Mouse (Mus musculus) embryo, embryonic 11.5 days (tissue): ENCODE data around the gene Kalrn.
A peak's percentile ranks its signal among the peaks of the same experiment; 100 is the strongest.

ENCODE experiments used
- DNase-seq: peaks from one replicate; pipeline ENCODE4 v3.0.0-alpha.2; 2012; ENCODE audit warnings: low read depth, low spot score

The Kalrn gene

GRCm38 (mm10) chr16:34352747-34353146 is 220.6 kb downstream of the Kalrn start:
- no peak for DNase-seq

DNA sequence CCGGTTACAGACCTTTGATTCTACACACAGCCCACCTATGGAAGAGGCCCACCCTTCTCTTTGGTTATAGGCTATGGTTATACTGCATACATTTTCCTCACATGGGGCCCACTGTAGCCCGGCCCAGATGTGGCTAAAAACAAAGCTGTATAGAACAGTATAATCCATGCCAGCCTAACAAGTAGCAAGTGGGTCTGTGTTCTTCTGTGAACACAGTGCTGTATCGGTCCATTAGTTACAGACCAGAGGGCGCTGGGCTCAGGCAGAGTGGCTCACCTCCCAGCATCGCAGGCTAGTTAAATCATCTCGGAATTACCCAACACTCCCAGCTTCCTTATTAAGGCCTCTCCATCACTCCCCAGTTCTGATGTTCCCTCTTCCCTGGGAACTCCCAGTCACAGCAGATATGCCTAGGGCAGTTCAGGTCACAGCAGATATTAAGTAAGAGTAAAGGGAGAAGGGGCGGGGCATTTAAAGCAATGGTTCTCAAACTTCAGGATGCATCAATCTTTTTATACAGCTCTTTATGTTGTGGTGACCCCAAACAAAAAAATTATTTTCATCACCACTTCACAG is 221.7 kb downstream of the Kalrn start:
- no peak for DNase-seq

GRCm38 (mm10) chr16:34347574-34347973 is 225.8 kb downstream of the Kalrn start:
- no peak for DNase-seq

- DNase-seq, result no peak
Observed at GRCm38 (mm10) chr16:34344895-34345876, 228.1 kb downstream of the Kalrn start.

GRCm38 (mm10) chr16:34343968-34344367 is 229.4 kb downstream of the Kalrn start:
- no peak for DNase-seq

DNA sequence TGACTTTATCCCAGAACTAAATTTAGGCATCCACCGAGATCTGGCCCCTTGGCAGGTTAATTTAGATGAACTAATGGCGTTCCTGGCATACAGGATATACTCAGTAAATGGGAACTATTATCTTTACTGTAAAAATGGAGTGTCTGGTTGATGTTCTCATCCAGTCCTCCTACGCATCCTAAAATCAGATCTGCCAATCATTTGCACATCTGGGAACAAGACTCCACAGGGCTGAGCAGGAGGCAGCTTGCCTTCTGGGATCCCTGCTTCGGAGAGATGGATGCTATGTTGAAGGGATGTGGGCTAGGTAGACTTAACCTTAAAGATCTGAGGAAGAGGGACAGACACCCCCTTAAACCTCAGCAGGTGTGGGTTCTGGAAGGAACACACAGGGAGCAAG is 230.2 kb downstream of the Kalrn start:
- no peak for DNase-seq

DNA sequence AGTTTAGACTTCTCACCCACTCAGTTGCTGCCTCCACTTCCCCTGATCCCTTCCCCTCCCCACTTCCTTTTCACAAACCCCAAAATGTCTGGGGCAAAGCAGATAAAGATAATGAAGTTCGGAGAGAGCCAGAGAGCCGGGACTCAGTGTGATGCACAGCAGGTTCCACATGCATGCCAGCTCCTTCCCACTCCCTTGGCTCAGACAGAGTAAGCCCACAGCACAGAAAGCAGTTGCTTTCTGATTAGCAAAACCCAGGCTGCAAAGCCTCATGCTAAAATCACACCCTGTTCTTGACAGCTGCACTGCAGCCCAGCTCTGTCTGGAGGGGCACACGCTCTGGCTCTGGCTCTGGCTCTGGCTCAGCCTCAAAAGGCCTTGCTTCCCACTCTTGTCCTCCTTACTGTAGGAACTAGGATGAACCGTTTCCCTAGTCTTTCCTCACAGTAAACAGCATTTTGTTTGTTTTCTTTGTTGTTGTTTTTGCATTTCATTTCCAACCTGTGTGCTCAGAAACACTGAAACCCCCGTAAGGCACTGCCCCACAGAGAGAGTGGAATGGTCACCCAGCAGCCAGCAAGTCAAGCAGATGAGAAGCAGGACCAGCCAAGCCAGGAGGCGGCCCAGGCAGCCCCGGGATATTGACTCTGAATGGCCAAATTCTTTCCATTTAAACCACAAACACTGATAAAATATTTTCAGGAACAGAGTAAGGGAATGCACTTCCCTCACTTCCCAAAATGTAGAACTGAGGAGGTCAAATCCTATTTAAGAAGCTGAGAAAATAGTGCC is 230.8 kb downstream of the Kalrn start:
- DNase-seq, result no peak

DNA sequence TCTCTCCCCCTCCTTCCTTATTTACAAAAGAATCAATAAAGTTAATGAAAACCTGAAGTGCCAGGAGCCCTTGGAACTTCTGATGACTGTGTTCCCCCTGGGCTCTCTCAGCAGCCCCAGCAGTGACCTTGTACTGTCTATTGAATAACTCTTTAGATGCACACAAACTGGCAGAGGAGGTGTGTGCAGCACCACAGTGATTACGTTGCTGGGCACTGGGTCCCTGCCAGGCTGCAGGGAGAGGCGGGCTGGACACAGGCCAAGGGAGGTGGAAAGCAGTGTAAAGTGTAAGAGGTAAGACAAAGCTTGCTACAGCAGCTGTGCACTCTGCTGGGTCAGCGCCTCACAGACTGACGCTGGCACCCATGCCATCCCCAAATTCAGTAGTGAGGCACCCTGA is 238.4 kb downstream of the Kalrn start:
- DNase-seq, result no peak

GRCm38 (mm10) chr16:34331630-34332029 is 241.7 kb downstream of the Kalrn start:
- DNase-seq, result no peak

DNA sequence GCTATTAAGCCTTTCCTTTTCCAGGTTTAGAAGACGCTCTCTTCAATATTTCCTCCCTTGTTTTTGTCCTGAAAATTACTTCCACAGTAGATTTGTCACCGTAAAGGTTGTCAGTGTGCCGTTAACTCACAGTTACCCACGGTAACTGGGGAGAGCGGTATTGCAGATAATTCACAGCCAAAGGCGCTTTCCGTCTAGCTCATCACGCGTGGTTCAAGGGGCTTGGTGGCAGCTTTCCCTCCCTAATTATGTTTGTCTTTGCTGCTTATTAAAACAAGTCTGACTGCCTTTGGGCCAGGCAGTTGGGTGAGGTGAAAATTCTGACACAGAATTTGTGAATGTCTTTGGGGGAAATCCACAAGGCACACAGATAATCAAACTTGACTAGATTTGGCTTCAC is 243.5 kb downstream of the Kalrn start:
- DNase-seq, result no peak

GRCm38 (mm10) chr16:34329431-34329873 is 243.9 kb downstream of the Kalrn start:
- DNase-seq, result no peak

DNA sequence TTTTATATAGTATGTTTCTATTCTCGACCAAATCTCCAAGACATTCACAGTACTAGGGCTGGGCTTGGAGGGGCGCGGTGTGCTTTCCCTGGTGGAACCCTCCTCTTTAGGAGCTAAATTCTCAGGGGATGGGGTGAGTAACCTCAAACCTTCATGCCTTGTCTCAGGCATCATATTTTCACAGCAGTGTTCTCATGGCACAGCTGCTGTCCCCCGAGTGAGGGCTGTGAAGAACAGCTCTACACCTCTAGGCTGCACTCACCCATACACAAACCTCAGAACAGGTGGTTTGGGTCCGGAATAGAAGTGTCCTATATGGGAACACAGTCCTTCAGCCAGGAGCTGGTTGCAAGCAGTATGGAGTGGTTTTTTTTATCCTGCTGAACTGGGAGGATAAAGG is 245.4 kb downstream of the Kalrn start:
- DNase-seq, result no peak

- DNase-seq, result no peak
Observed at GRCm38 (mm10) chr16:34325869-34326268, 247.5 kb downstream of the Kalrn start.

DNA sequence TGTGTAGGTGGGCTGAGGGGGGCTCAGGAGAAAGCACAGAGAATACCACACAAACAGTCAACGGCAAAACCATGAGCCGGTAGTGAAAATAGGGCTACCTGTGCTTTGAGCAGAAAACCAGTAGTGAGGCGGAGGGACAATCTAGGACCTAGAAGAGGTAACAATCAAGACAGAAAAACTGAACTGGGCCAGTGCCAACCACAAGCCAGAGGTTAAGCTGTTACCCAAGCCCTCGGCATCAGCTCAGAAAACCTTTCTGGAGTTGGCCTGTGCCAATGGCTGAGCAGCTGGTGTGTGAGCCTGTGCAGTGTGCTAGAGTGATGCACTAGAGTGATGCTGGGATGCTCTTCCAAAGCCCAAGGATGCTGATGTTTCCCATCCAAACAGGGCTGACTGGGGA is 248.2 kb downstream of the Kalrn start:
- DNase-seq, result no peak

DNA sequence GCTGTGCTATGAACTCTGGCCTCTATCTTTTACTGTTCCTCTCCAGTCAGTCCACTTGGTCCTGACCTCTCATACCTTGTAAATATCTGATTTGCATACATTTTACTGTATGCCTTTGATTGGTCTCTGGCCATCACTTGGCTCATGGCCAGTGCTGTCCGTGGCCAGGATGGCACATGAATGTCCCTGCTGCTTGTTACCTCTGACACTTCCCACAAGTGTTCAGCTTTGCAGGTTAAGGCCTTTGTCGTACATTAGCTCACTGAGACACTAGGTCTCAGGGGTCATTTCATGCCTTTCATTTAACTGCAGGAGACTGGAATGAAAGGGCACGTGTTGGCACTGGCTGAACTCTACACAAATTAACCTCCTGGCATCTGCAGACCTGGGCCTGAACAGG is 248.6 kb downstream of the Kalrn start:
- no peak for DNase-seq

GRCm38 (mm10) chr16:34323496-34323895 is 249.8 kb downstream of the Kalrn start:
- no peak for DNase-seq

DNA sequence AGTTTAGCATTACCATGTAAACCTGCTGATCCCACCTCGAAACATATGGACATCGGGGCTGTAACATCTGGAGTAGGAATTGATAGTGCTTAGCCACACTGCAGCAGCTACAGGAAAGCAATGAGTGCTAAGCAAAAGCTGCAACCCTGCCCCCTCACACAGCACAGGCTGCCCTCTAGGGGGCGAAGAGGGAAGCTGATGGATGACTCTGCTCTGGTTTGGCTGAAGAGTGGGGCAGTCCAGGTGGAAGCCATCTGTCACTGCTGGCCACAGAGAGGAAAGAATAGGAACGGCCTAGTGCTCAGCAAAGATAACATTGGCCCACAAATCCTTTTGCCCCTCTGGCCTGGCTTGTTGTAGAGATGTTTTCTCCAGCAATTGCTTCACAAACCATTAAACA is 250.8 kb downstream of the Kalrn start:
- DNase-seq, result peak; percentile 67

DNA sequence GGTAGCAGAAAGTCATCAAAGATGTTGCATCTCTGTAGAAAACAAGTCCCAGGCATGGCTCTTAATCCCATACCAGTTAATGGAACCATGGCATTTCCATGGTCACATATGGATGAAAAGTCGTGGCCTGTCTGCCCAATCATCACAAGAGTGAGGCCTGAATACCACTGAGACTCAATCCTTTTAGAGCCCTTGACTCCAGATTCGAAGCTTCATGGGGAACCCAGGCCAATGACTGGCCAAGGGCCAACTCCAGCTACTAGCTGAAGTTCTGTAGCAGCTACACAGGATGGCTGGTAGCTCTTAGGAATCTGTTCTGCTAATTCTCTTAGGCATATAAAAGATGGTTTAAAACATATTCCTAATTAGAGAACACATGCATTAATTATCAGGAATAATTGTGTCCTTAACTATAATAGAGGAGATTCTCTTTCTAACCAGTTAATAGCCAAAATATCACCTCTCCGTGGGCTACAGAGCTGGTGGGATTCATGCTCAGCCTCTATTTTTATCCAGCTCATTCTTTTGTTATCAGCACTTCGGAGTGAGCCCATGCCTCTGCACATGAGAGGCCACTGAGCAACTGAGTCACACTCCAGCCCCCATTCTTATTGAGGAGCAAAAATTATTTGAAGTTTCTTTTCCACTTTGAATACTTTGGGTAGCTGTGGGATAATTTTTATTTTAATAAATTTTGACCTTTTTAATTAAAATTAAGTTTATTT is 252.1 kb downstream of the Kalrn start:
- DNase-seq, result no peak

GRCm38 (mm10) chr16:34320023-34320800 is 253.1 kb downstream of the Kalrn start:
- DNase-seq, result no peak

- DNase-seq, result no peak
Observed at GRCm38 (mm10) chr16:34317110-34317509, 256.2 kb downstream of the Kalrn start.

- no peak for DNase-seq
Observed at GRCm38 (mm10) chr16:34316253-34316652, 257.1 kb downstream of the Kalrn start.
